Mouse (Mus musculus): ENCODE data around the gene Mxra8.

Gene Mxra8

GRCm38 (mm10) chr4:155839483-155839910 is at the start of gene Mxra8:
Gene Mxra8 (plus strand): TSS chr4:155839680.
- DNase-seq (ENCODE audit: low spot score in 2 of 2), result no peak

DNA sequence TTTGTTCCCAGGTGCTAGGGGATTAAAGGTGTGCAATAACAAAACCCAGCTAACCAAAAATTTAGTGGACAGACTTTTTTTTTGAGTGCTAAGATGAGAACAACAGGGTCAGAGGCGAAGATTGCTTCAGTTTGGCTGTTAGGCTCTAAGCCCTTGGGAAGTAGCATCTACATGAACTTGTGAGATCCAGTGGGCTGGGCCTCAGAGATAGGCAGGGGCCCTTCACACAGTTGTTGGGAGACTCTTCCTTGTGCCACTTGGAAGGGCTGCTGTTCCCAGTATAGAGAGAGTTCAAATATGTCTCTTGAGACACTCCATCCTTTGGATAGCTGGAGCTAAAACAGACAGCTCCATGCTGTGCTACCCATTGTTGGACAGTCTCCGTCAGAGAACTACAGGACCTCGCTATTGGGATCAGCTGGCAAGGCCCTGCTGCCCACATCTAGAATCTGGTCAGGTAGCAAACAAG is 49.4 kb upstream of the Mxra8 start, which contains the start of gene Ankrd65:
Ankrd65 (plus strand) TSS at position 419 of the 469 bp plus-strand sequence.
- DNase-seq (ENCODE audit: low spot score in 2 of 2), result no peak

DNA sequence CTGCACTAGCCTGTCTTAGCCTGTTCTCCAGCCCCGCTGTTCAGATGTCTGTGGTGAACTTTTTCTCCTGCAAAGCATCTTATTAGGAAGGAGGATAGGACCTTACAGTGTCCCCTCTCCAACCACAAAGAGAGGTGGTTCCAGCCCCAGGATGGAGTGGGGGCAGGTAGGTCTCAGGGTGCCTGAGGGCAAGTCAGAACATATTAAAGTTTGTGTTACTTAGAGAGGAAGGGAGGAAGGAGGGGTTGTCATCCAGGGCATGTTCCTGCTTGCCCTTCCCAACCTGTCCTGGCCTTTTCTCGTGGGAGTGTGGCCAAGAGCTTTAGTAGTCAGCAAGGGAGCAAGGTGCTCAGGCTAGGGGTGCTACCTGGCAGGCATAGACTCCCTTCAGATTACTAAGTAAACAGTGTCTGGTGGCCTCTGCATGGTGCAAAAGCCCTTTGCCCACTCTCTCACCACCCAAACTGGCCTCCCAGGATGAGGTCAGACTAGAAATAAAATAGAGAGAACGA is 48.8 kb upstream of the Mxra8 start:
- DNase-seq (ENCODE audit: low spot score in 2 of 2), result no peak

DNA sequence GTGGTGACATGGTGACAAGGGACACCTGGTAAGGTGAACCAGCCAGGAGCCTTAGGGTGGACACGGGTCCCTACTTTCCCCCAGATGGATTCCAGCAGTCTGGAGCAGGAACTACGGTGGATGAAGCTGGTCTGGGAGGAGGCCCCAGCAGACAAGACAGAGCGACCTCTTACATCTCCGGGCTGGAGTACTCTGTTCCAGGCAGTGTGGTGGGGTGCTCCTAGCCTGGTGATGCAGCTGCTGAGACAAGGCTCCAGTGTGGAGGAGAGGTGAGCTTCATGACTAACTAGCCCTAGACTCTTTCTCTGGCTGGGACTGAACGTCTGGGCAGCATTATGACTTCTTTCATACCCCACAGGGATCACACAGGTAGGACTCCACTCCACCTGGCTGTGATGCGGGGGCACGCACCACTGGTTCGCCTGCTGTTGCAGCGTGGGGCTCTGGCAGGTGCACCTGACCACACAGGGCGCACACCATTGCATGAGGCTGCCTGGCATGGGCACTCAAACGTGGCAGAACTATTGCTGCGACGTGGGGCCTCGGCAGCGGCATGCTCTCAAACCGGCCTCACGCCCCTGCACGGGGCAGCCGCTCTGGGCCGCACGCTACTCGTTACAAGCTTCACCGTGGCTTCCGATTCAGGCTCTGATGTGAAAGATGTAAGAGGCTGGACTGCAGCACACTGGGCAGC is 48.1 kb upstream of the Mxra8 start:
- DNase-seq (ENCODE audit: low spot score in 2 of 2), result no peak

DNA sequence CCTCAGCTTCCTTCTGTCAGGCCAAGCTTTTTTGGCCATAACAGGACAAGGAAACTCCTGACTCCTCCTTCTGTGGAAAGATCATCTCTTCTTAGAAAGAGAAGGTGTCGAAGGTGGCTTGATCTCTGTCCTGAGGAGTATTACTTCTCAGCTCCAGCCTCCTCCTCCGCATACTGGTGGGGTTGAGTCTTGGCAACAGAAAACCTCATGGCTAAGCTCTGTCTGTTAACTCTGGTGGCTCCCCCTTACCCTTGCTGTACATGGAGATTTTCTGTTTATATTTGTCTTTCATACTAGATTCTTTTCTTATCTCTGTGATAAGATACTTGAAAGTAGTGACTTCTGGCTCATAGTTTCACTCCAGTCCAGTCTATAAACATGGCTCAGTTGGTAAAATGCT is 45.8 kb upstream of the Mxra8 start:
- no peak for DNase-seq (ENCODE audit: low spot score in 2 of 2)

- DNase-seq (ENCODE audit: low spot score in 2 of 2), result no peak
These were observed 37.4 kb upstream of the Mxra8 start for GRCm38 (mm10) chr4:155802075-155802474.

GRCm38 (mm10) chr4:155802741-155803339 is 36.6 kb upstream of the Mxra8 start, which contains the start of gene Mrpl20:
Gene Mrpl20 (plus strand): TSS chr4:155802878.
- peak in 1 of 2 experiments; percentile 12 for DNase-seq (ENCODE audit: low spot score in 2 of 2)

DNA sequence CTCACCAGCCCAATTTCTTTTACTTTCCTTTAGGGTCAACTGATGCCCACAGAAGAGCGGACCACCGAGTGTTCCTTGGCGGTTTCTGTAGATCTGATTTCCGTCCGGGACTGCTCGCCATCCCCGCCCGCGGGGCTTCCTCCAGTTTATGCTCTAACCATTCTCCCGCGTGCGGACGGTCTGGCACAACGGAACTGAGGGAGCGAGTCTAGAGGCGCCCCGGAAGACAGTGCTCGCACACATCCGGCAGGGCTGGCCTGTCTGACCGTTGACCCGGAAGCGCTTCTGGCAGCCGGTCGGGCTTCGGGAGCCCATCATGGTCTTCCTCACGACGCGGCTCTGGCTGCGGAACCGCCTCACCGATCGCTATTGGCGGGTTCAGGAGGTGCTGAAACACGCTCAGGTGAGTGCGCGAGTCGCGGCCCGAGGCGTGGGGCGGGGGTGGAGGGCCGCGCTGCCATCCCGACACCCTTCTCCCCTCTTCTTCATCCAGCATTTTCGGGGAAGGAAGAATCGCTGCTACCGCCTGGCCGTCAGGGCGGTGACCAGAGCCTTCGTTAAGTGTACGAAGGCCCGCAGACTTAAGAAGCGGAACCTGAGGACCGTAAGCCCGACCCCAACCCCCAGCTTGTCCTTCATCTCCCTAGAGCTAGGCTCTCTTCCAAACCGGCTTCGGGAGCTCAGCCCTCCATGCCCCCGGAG is 36.0 kb upstream of the Mxra8 start:
- DNase-seq (ENCODE audit: low spot score in 2 of 2), result peak; percentile 92 to 95

DNA sequence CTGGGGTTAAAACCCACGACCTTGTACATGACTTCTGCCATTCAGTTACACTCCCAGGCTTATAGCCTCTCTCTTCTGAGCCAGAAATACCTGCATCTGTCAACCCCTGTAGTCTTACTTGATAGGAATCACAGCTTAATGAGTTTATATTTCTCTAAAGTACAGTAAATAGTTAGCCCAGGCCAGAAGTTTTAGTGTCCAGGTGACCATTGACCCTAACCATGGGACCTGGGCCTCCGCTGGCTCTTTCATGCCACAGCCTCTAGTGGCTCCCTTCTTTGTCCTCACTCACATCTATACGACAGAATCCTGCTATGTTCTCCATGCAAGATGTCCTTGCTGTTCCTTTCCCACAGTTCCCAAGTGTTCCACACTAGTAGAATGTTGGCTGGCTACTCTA is 31.6 kb upstream of the Mxra8 start:
- DNase-seq (ENCODE audit: low spot score in 2 of 2), result no peak

DNA sequence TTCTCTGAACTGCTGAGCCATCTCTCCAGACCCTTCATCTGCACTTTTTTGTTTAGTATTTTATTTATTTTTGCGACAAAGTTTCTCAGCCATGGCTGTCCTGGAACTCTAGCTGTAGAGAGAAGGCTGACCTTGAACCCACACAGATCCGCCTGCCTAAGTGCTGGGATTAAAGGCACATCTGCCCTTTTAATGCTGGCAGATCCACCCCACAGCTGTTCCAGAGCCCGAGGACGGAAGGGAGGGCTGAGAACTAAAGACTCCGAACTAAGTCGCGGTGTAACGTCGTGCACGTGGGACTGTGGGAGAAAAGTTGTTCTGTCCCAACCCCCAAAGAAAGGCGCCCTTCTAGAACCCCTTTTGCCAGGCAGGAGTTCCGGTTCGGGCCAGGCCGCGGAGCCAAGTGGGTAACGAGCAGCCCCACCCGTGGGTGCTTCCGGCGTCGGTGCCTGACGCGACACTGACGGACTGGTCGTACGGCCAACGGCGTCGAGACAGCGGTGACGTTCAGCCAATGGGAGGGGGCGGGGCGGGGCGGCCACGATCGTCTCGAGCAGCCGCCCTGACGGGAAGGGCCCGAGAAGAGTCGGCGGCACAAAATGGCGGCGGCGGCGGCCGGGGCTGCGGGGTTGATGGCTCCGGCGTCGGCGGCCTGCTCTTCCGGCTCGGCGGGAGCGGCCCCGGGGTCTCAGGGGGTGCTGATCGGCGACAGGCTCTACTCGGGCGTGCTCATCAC is 27.4 kb upstream of the Mxra8 start, which contains the start of gene Ccnl2:
Ccnl2 (plus strand) TSS at position 561 of the 736 bp plus-strand sequence.
- peak; percentile 92 to 93 for DNase-seq (ENCODE audit: low spot score in 2 of 2)

GRCm38 (mm10) chr4:155812665-155813181 is 26.8 kb upstream of the Mxra8 start:
- DNase-seq (ENCODE audit: low spot score in 2 of 2), result peak in 1 of 2 experiments; percentile 21

DNA sequence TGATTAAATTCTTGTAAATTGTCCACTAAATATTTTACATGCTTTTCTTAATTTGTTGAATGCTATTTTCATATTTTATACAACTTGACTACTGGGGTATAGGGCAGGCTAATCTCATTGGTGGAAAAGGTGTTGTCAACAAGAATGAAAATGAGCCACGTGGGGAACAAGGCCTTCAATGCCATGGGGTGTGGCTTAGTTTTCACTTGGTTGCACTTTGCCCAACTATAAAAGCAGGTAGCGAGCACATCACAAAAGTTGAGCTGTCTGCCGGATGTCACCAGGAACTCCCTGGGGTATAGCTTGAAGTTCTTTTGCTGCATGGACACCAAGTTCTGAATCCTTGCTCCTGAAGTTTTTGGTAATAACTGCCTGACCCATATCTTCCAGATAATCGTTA is 21.9 kb upstream of the Mxra8 start:
- no peak for DNase-seq (ENCODE audit: low spot score in 2 of 2)

- DNase-seq (ENCODE audit: low spot score in 2 of 2), result peak; percentile 26 to 46
These were observed 18.5 kb upstream of the Mxra8 start for GRCm38 (mm10) chr4:155821025-155821424.

GRCm38 (mm10) chr4:155823443-155823842 is 16.0 kb upstream of the Mxra8 start:
- no peak for DNase-seq (ENCODE audit: low spot score in 2 of 2)

DNA sequence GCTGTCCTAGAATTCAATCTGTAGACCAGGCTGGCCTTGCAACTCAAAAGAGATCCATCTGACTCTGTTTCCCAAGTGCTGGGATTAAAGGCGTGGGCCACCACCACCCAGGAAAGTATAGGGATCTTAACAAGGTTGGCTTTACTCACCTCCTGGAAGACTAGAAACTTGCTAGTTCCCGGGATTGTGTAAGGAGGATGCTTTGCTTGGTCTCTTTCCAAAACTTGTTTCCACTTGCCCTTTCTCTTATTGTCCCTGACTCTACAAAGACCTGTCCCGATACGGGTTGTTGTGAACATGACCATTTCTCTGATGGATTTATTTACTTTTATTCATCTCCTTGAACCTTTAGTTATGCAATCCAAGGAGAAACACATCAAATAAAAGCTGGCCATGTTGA is 9.6 kb upstream of the Mxra8 start:
- no peak for DNase-seq (ENCODE audit: low spot score in 2 of 2)

GRCm38 (mm10) chr4:155830596-155830995 is 8.9 kb upstream of the Mxra8 start:
- DNase-seq (ENCODE audit: low spot score in 2 of 2), result no peak

GRCm38 (mm10) chr4:155831205-155831766 is 8.2 kb upstream of the Mxra8 start, which contains the start of gene Aurkaip1:
Gene Aurkaip1 (plus strand): TSS chr4:155831272.
- peak; percentile 95 to 96 for DNase-seq (ENCODE audit: low spot score in 2 of 2)

- DNase-seq (ENCODE audit: low spot score in 2 of 2), result no peak
These were observed 7.6 kb upstream of the Mxra8 start for GRCm38 (mm10) chr4:155831831-155832230.

DNA sequence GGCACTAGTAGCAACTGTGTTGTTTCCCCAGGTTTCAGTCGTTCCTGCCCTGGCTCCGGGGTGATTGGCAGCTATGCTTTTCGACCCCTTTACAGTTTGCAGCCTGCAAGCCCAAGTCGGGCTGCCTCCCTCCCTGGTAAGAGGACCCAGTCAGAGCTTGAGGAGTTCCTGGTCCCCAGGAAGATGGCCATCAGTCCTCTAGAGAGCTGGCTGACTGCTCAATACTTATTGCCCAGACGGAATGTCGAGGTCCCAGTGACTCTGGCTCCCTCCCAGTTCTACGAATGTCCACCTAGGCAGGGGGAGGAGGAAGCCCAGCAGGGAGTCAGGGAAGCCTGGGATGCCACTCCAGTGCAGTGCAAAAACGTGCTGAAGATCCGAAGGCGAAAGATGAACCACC is 7.2 kb upstream of the Mxra8 start:
- no peak for DNase-seq (ENCODE audit: low spot score in 2 of 2)

GRCm38 (mm10) chr4:155833234-155833633 is 6.2 kb upstream of the Mxra8 start:
- no peak for DNase-seq (ENCODE audit: low spot score in 2 of 2)

GRCm38 (mm10) chr4:155833836-155834235 is 5.6 kb upstream of the Mxra8 start:
- peak; percentile 71 to 76 for DNase-seq (ENCODE audit: low spot score in 2 of 2)

Measured in natural killer cell, adult 2 months (primary cell).